ENCODE assay signal across 19 mouse cellular contexts in genomic region chr2:166145031-166145430, GRCm38 (mm10). TPM values are rescaled to one million over a fixed set of nuclear protein-coding genes. Genes with fewer than 3 reads are reported as not detected.
A peak's percentile ranks its signal among the peaks of the same experiment; 100 is the strongest.
DNase-seq lines count a peak whose midpoint lies in the region; ATAC-seq and TF ChIP-seq lines count a peak whose summit lies in the region.
"Had no signal": no experiment of that assay in that cellular context is flagged by ENCODE, and none has a peak within 500 bp of the region (broad histone marks: within the 10 kb centered on the region; RNA-seq: fewer than 3 reads in every experiment).

No protein-coding gene starts in this region.

- no peak overlapping the region for H3K4me2 ChIP-seq in heart, postnatal 0 days (ENCODE audit: low read depth, low read length)
- no peak overlapping the region for H3K4me2 ChIP-seq in embryonic facial prominence, embryonic 12.5 days (replicated peaks)
- H3K4me2 ChIP-seq in hindbrain, postnatal 0 days (ENCODE audit: low read depth, low read length) = no peak overlapping the region
- H3K4me2 ChIP-seq: liver, embryonic 11.5 days; midbrain, embryonic 13.5 days; neural tube, embryonic 15.5 days had no signal

- no peak for TF ChIP-seq EP300 in heart, postnatal 0 days (IDR thresholded peaks at IDR 0.05; ENCODE audit: low read depth)

- H3K9me3 ChIP-seq in heart, postnatal 0 days (replicated peaks; ENCODE audit: control insufficient read depth, low read length) = no peaks in the 10 kb centered on the region
- H3K9me3 ChIP-seq in embryonic facial prominence, embryonic 12.5 days = no peaks in the 10 kb centered on the region
- H3K9me3 ChIP-seq in hindbrain, postnatal 0 days (ENCODE audit: low read length) = no peaks in the 10 kb centered on the region
- H3K9me3 ChIP-seq: hindbrain, embryonic 10.5 days; midbrain, embryonic 13.5 days; neural tube, embryonic 15.5 days had no signal

- no peak for TF ChIP-seq CTCF in heart, postnatal 0 days (IDR thresholded peaks at IDR 0.05; ENCODE audit: low read depth)
- no peak for TF ChIP-seq CTCF in lung, adult 2 months (IDR thresholded peaks at IDR 0.05; ENCODE audit: insufficient read depth, low read length)
- no peak for TF ChIP-seq CTCF in hindbrain, postnatal 0 days (IDR thresholded peaks at IDR 0.05; ENCODE audit: low read depth)

- ATAC-seq in heart, postnatal 0 days (ENCODE audit: insufficient read depth, low read depth) = no peak
- no peak for ATAC-seq in embryonic facial prominence, embryonic 12.5 days (ENCODE audit: insufficient number of reproducible peaks, insufficient read depth, low FRiP score, low TSS enrichment)
- no peak for ATAC-seq in hindbrain, postnatal 0 days
- ATAC-seq: midbrain, embryonic 13.5 days had no signal

- no peaks in the 10 kb centered on the region for H3K36me3 ChIP-seq in heart, postnatal 0 days (replicated peaks; ENCODE audit: control insufficient read depth, insufficient read depth, low read length)
- H3K36me3 ChIP-seq in embryonic facial prominence, embryonic 12.5 days = peaks cover 25% of the 10 kb centered on the region
- no peaks in the 10 kb centered on the region for H3K36me3 ChIP-seq in hindbrain, postnatal 0 days (ENCODE audit: insufficient read depth, low read length)
- H3K36me3 ChIP-seq: midbrain, embryonic 13.5 days; neural tube, embryonic 15.5 days had no signal

- 0 out of 2 replicates have a peak overlapping the region, but pooled peaks have one; percentile 27 for H3K9ac ChIP-seq in heart, postnatal 0 days (replicated peaks; ENCODE audit: low read depth, low read length)
- H3K9ac ChIP-seq in embryonic facial prominence, embryonic 12.5 days = no peak overlapping the region
- no peak overlapping the region for H3K9ac ChIP-seq in hindbrain, postnatal 0 days (replicated peaks; ENCODE audit: low read length)
- H3K9ac ChIP-seq: midbrain, embryonic 13.5 days; neural tube, embryonic 15.5 days had no signal

- peaks cover 81% of the 10 kb centered on the region for H3K4me1 ChIP-seq in heart, postnatal 0 days (ENCODE audit: control insufficient read depth, insufficient read depth)
- H3K4me1 ChIP-seq in lung, adult 2 months (ENCODE audit: control insufficient read depth, insufficient read depth, low read length) = no peaks in the 10 kb centered on the region
- H3K4me1 ChIP-seq in embryonic facial prominence, embryonic 12.5 days = peaks cover 83% of the 10 kb centered on the region
- H3K4me1 ChIP-seq in hindbrain, postnatal 0 days (ENCODE audit: insufficient read depth, low read length) = peaks cover 10% of the 10 kb centered on the region; the same call in 1 of the 2 replicates

- 75% methylated on average over 8 of the region's 8 CpGs for WGBS in heart, postnatal 0 days
- WGBS in lung, adult 2 months = 81% methylated on average over 8 of the region's 8 CpGs
- 75% methylated on average over 8 of the region's 8 CpGs for WGBS in embryonic facial prominence, embryonic 12.5 days
- WGBS in hindbrain, postnatal 0 days = 77% methylated on average over 8 of the region's 8 CpGs

- no peak for TF ChIP-seq POLR2A in lung, adult 2 months (IDR thresholded peaks at IDR 0.05; ENCODE audit: borderline replicate concordance, extremely low read depth, low read depth, low read length)

- no peaks in the 10 kb centered on the region for H3K27me3 ChIP-seq in heart, postnatal 0 days (ENCODE audit: control insufficient read depth, insufficient read depth, low read length)
- no peaks in the 10 kb centered on the region for H3K27me3 ChIP-seq in embryonic facial prominence, embryonic 12.5 days
- peaks cover 6% of the 10 kb centered on the region; the same call in 1 of the 2 replicates for H3K27me3 ChIP-seq in hindbrain, postnatal 0 days (ENCODE audit: insufficient read depth, low read length)

- H3K4me3 ChIP-seq in heart, postnatal 0 days (ENCODE audit: low read depth, low read length) = no peak overlapping the region
- no peak overlapping the region for H3K4me3 ChIP-seq in lung, adult 2 months (replicated peaks; ENCODE audit: extremely low read depth, low read depth, low read length)
- H3K4me3 ChIP-seq in embryonic facial prominence, embryonic 12.5 days = no peak overlapping the region
- H3K4me3 ChIP-seq in hindbrain, postnatal 0 days (ENCODE audit: low read length) = no peak overlapping the region
- H3K4me3 ChIP-seq: midbrain, embryonic 13.5 days; myocyte; neural tube, embryonic 15.5 days had no signal

- 0 out of 2 replicates have a peak overlapping the region, but pooled peaks have one; percentile 41 for H3K27ac ChIP-seq in heart, postnatal 0 days (ENCODE audit: low read depth)
- peak overlapping the region; percentile 13; the same call in 1 of the 2 replicates for H3K27ac ChIP-seq in embryonic facial prominence, embryonic 12.5 days
- H3K27ac ChIP-seq in hindbrain, postnatal 0 days = no peak overlapping the region
- H3K27ac ChIP-seq: macrophage; midbrain, embryonic 13.5 days had no signal

- no peak for DNase-seq in heart, postnatal 0 days (ENCODE audit: low spot score)
- no peak for DNase-seq in heart, adult 8-10 months (ENCODE audit: low spot score)
- peak; percentile 69 to 79 for DNase-seq in lung, adult 18-20 months
- DNase-seq in lung, adult 2 months = no peak
- peak; percentile 76 for DNase-seq in lung, postnatal 25 days (ENCODE audit: low spot score)
- DNase-seq in hindbrain, postnatal 0 days (ENCODE audit: low spot score) = no peak
- DNase-seq in thymus, postnatal 25 days = no peak
- DNase-seq: cerebellum, adult 9-10 months; gastrocnemius, postnatal 25 days; layer of hippocampus, postnatal 36 days; right cerebral cortex, adult 18-20 months; spleen, adult 18-20 months had no signal

RNA-seq across cellular contexts. Expression of gene Sulf2, which starts 10.4 kb away (rescaled TPM):
- 86.5 and 94.0 TPM in 2 replicates for total RNA-seq in heart, postnatal 0 days (2014; rRNA removed; ENCODE audit: low replicate concordance)
- polyA plus RNA-seq in heart, postnatal 0 days (2015; fragmentation: Nextera tagmentation; extraction: Ambion mirVana) = 51.9 and 54.8 TPM in 2 replicates
- 10 to 100 TPM; 35.9 to 47.8 (median 41.1) TPM for total RNA-seq in heart, adult 8-10 months (2022)
- polyA plus RNA-seq in lung, adult 2 months (2012; rRNA removed) = 37.6 and 44.2 TPM in 2 replicates
- 229 and 238 TPM in 2 replicates for polyA plus RNA-seq in embryonic facial prominence, embryonic 12.5 days (2016; fragmentation: Nextera tagmentation; extraction: Ambion mirVana)
- total RNA-seq in hindbrain, postnatal 0 days (2014; rRNA removed) = 111 and 114 TPM in 2 replicates
- polyA plus RNA-seq in hindbrain, postnatal 0 days (2015; fragmentation: Nextera tagmentation; extraction: Ambion mirVana) = 71.4 and 81.6 TPM in 2 replicates

Comparison
In these comparisons a context has a peak if more than half of its experiments do, and no peak if none do; other contexts are left out.
1. DNase-seq: peak in lung, adult 18-20 months (2 of 2) and lung, postnatal 25 days (single experiment); none in heart, postnatal 0 days (single experiment), heart, adult 8-10 months (single experiment), lung, adult 2 months (single experiment), hindbrain, postnatal 0 days (single experiment) and thymus, postnatal 25 days (single experiment).